Mouse (Mus musculus) midbrain, embryonic 15.5 days (tissue): Measurements from ENCODE around the gene Nemf. TPM values are rescaled to one million over a fixed set of nuclear protein-coding genes. Genes with fewer than 3 reads are reported as not detected.
A peak's percentile ranks its signal among the peaks of the same experiment; 100 is the strongest.
"Not testable (repeated sequence)": the region's sequence is repeated elsewhere in the genome, so short reads cannot be mapped to it uniquely, and the experiment has no call there.

Source experiments
- ATAC-seq: fragments of 200-750 bp; cut with Nextera tagmentation; replicated peaks from 2 replicates; pipeline ENCODE4 v1.8.0; 2017; ENCODE audit warnings: moderate TSS enrichment
- H3K27ac ChIP-seq: fragments of 300-500 bp; sonication (generic); 2 replicates; pipeline ENCODE4 v1.5.1; 2015; ENCODE audit warnings: mild to moderate bottlenecking, inconsistent platforms
- H3K27me3 ChIP-seq: fragments of 300-500 bp; sonication (generic); replicated peaks from 2 replicates; pipeline ENCODE4 v1.6.1; 2015; ENCODE audit warnings: inconsistent platforms
- H3K36me3 ChIP-seq: fragments of 300-500 bp; sonication (generic); replicated peaks from 2 replicates; pipeline ENCODE4 v1.6.1; 2015; ENCODE audit warnings: inconsistent platforms
- H3K4me1 ChIP-seq: fragments of 300-500 bp; sonication (generic); 2 replicates; pipeline ENCODE4 v1.6.1; 2015; ENCODE audit warnings: inconsistent platforms
- H3K4me2 ChIP-seq: fragments of 300-500 bp; sonication (generic); 2 replicates; pipeline ENCODE4 v1.6.1; 2015; ENCODE audit warnings: inconsistent platforms, mild to moderate bottlenecking, moderate library complexity
- H3K4me3 ChIP-seq: fragments of 300-500 bp; sonication (generic); 2 replicates; pipeline ENCODE4 v1.5.1; 2015; ENCODE audit warnings: mild to moderate bottlenecking, inconsistent platforms
- H3K9ac ChIP-seq: fragments of 300-500 bp; sonication (generic); 2 replicates; pipeline ENCODE4 v1.6.1; 2015; ENCODE audit warnings: mild to moderate bottlenecking, inconsistent platforms
- H3K9me3 ChIP-seq: fragments of 300-500 bp; sonication (generic); 2 replicates; pipeline ENCODE4 v1.6.1; 2016; ENCODE audit warnings: inconsistent platforms
- WGBS: fragments of 180-500 bp; shearing (Covaris S2); methylation state at CpG from one replicate; pipeline ENCODE4 v1.1.7; 2015; ENCODE audit warnings: mixed read lengths; 5-methylcytosine and 5-hydroxymethylcytosine counted together
- polyA plus RNA-seq: library from polyadenylated mRNA; unstranded; fragments of >200 nt; fragmentation: Nextera tagmentation; extraction: Ambion mirVana; gene quantifications from 2 replicates; pipeline ENCODE4 v1.2.1, GENCODE M21; 2015

Nemf gene
- polyA plus RNA-seq, 1 experiment from 2014 or later: 87.0 TPM

DNA sequence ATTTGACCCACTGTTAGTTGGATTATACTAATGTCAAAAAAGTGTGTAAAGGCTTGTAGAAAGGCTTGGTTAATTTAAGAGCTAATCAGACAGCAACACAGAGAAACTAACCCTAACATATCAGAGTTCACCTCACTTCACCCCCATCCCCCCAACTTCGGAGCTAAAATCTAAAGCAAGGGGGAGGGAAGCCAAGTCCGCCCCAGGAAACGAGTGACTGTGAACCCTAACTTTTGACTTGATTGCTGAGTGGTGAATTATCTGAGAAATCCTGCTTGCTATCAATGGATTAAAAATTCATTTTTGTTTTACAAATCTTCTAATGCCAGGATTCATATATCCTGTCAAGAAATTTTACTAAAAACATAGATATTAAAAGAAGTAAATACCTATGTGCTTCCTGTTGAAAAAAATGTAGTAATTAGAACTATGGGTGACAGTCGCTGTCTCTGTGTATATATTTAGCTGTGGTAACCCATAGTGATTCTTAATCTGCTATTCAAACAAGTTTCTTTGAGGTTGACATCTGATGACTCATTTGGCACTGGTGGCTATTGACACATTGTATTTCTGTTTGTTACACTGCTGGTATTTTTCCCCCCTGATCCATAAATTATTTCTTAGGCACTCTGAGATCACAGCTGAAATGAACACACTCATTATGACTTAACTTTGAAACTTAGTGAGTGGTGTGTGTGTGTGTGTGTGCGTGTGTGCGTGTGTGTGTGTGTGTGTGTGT is 28.7 kb upstream of the Nemf start:
- Histone ChIP-seq H3K4me3 (no peak overlapping the region), H3K4me1 (no peaks in the 10 kb centered on the region), H3K9ac (no peak overlapping the region), H3K27ac (no peak overlapping the region), H3K36me3 (no peaks in the 10 kb centered on the region), H3K9me3 (no peaks in the 10 kb centered on the region), H3K27me3 (no peaks in the 10 kb centered on the region), H3K4me2 (no peak overlapping the region)
- 66% methylated on average over 6 of the region's 6 CpGs for WGBS
- ATAC-seq: no peak

DNA sequence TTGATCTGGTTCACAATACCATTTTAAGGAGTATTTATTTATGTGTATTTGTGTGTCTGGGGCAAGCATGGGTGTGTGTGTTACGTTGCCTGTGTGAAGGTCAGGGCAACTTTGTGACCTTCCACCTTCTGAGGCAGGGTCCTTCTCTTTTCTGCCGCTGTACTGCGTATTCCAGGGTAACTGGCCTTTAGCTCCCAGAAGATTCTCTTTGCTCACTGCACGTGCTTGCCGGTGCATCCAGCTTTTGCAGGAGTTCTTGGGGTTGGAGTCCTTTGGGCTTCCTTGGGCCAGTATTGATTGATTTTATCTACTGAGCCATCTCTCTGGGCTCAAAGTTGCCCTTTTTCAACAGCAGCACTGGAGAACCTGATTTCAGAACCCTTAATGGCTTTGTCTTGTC is 27.6 kb upstream of the Nemf start:
- Histone ChIP-seq H3K4me1 (no peaks in the 10 kb centered on the region), H3K4me3 (no peak overlapping the region), H3K4me2 (no peak overlapping the region), H3K9me3 (no peaks in the 10 kb centered on the region), H3K36me3 (no peaks in the 10 kb centered on the region), H3K27ac (no peak overlapping the region), H3K9ac (no peak overlapping the region), H3K27me3 (no peaks in the 10 kb centered on the region)
- ATAC-seq: no peak
- WGBS: 88% methylated on average over 5 of the region's 5 CpGs

DNA sequence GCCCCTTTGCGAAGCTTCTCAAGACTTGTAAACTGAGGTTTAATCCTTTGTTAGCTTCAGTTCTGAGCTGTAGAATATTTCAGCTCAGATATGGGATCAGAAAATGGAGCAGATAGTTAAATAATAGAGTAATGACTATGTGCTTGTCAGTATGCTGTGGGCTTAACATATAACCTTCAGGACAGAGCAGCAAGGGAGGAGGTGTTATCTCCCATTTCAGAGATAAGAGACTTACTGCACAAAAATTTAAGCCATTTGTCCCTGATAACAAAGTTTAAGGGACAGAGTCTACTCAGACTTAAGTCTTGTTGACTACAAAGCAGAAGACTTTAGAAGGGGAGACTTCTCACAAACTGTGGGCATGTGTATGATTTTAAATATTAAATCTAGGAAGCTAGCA is 25.9 kb upstream of the Nemf start:
- Histone ChIP-seq H3K4me2 (no peak overlapping the region), H3K9me3 (no peaks in the 10 kb centered on the region), H3K9ac (no peak overlapping the region), H3K36me3 (no peaks in the 10 kb centered on the region), H3K27ac (no peak overlapping the region), H3K27me3 (no peaks in the 10 kb centered on the region), H3K4me1 (no peaks in the 10 kb centered on the region), H3K4me3 (no peak overlapping the region)
- ATAC-seq: no peak
- 94% methylated on average over 1 of the region's 1 CpGs for WGBS

DNA sequence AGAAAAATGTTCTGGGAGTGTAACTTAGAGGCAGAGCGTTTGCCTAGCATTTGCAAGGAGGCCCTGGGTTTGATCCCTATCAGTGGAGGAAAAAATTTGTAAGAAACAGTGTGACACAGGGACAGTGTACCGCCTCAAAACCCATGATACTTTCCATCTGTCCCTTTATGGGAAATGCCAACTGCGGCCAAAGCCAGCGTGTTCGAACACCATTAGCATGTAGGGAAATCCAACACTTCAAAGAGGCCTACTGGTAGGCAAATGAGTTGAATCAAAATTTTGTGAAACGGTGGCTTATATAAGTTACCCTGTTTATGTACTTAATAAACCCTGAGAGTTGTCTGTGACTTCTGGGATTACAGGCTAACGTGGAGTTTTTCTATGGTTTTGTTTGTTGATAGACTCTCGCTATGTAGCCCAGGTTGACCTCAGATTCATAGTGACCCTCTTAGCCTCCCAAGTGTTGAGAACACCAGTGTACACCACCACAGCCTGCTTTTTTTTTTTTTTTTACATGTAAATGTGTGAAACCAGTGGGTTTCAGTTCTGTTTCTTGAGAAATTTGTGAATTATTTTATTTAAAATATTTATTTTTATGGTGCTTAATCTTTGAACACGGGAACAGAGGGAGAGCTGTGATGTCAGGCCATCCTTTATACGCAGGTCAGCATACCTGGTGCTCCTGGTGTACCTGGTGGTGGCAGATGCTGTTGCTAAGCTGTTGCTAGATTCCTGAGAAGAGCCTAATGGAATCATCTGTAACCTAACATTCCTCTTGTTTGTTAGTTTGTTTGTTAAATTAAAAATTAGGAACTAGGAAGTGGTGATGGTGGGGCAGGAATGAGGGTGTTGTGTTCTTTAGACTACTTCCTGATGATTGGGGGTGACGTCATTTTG is 21.8 kb upstream of the Nemf start:
- ATAC-seq: no peak
- WGBS: 93% methylated on average over 11 of the region's 11 CpGs
- Histone ChIP-seq H3K27ac (no peak overlapping the region), H3K27me3 (no peaks in the 10 kb centered on the region), H3K36me3 (no peaks in the 10 kb centered on the region), H3K4me2 (no peak overlapping the region), H3K4me1 (peaks cover 15% of the 10 kb centered on the region), H3K9me3 (no peaks in the 10 kb centered on the region), H3K9ac (no peak overlapping the region), H3K4me3 (no peak overlapping the region)

DNA sequence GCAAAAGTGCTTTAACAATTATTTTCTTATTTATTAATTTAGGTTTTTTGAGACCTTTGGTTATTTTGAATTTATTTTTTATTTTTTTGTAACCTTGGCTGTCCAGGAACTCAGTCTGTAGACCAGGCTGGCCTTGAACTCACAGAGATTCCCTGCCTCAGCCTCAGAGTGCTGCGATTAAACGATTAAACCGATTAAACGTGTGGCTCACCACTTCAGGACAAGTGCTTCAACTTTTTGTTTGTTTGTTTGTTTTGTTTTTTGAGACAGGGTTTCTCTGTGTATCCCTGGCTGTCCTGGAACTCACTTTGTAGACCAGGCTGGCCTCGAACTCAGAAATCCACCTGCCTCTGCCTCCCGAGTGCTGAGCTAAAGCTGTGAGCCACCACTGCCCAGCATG is 20.7 kb upstream of the Nemf start:
- not testable (repeated sequence) for H3K9me3 ChIP-seq, H3K36me3 ChIP-seq, H3K4me3 ChIP-seq, H3K9ac ChIP-seq, H3K4me2 ChIP-seq, H3K27ac ChIP-seq, ATAC-seq, H3K27me3 ChIP-seq
- peaks cover 26% of the 10 kb centered on the region for H3K4me1 ChIP-seq
- WGBS: 94% methylated on average over 6 of the region's 6 CpGs

DNA sequence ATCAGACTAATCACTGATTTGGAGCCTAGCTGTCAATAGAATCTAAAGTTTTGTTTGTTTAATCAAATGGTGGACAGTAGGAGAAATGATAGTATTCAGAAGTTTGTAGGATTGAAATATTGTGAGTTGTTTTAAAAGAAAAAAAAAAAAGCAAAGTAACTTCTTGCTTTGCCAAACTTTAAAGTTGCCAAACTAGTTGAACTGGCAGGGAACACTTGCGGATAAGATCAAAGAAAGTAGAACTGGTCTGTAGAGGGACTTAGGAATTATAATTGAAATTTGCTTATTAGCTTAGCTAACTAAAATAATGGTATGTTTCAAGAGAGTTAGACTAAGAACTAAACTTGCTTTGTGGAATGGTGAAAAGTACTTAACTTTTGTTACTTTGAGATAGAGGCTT is 20.2 kb upstream of the Nemf start:
- H3K4me3 ChIP-seq: no peak overlapping the region
- H3K27me3 ChIP-seq: no peaks in the 10 kb centered on the region
- no peaks in the 10 kb centered on the region for H3K9me3 ChIP-seq
- H3K4me2 ChIP-seq: no peak overlapping the region
- H3K9ac ChIP-seq: no peak overlapping the region
- H3K36me3 ChIP-seq: no peaks in the 10 kb centered on the region
- no peak overlapping the region for H3K27ac ChIP-seq
- ATAC-seq: no peak
- peaks cover 26% of the 10 kb centered on the region for H3K4me1 ChIP-seq
- 95% methylated on average over 1 of the region's 1 CpGs for WGBS

DNA sequence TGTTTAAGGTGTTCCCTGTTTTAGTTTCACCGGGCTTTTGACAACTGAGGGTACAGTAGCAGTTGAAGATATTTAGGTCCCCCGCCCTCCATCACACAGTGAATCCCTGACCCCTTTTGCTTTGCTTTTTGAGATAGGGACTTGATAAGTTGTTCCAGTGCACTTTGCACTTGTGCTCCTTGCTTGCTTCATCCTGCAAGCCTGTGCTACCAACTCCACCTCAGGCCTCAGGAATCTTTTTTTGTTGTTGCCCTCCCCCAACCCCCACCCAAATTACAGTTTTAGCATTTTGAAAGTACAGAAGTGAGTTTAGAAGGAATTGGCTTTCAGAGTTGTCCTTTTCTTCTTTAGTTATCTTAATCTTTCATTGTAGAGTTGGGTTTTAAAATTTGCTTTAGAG is 19.2 kb upstream of the Nemf start:
- 94% methylated on average over 2 of the region's 2 CpGs for WGBS
- Histone ChIP-seq H3K36me3 (no peaks in the 10 kb centered on the region), H3K27ac (no peak overlapping the region), H3K9ac (no peak overlapping the region), H3K4me2 (no peak overlapping the region), H3K9me3 (no peaks in the 10 kb centered on the region), H3K4me1 (peaks cover 28% of the 10 kb centered on the region), H3K4me3 (no peak overlapping the region), H3K27me3 (no peaks in the 10 kb centered on the region)
- no peak for ATAC-seq

DNA sequence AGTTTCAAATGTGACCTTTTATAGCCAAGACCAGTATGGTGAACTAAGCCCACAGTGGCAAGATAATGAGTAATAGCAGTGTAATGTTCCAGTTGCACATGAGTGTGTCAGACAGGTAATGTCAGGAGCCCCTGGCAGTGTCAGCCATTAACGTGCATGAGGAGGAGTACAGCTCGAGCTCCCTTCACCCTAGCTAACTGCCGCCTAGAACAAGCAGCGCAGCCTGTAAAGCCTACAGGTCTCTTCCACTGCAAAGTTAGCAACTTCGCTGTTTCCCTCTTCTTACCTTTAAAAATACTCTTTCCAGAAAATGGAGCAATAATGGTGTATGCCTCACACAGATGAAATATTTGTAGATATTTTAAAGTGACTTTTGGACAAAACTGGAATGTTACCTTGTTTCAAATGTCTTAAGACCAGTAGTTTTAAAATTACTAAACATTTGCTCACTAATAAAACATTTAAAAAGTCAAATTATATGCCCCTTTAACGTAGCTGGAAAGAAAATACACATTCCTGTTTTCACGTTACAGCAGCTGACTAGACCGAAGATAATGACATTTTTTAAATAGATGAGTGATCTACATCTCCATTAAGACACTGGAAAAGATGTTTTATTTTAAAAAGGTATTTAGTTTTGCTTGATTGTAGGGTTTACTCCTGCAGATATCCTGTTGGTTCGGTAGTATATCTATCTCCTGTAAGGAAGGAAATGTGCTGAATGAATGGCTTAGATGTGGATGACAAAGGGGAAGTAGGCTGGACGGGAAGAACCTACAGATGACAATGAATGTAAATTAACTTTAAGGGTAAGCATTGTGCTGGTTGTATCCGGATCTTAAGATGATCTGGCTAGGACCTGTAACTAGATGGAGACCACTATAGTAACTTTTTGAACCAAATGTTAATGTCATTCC is 17.1 kb upstream of the Nemf start:
- Histone ChIP-seq H3K4me1 (peaks cover 31% of the 10 kb centered on the region), H3K27me3 (no peaks in the 10 kb centered on the region), H3K4me2 (peak overlapping the region; percentile 89), H3K9me3 (no peaks in the 10 kb centered on the region), H3K9ac (no peak overlapping the region), H3K27ac (no peak overlapping the region), H3K4me3 (peak overlapping the region; percentile 92), H3K36me3 (no peaks in the 10 kb centered on the region)
- no peak for ATAC-seq
- WGBS: 42% methylated on average over 11 of the region's 11 CpGs

DNA sequence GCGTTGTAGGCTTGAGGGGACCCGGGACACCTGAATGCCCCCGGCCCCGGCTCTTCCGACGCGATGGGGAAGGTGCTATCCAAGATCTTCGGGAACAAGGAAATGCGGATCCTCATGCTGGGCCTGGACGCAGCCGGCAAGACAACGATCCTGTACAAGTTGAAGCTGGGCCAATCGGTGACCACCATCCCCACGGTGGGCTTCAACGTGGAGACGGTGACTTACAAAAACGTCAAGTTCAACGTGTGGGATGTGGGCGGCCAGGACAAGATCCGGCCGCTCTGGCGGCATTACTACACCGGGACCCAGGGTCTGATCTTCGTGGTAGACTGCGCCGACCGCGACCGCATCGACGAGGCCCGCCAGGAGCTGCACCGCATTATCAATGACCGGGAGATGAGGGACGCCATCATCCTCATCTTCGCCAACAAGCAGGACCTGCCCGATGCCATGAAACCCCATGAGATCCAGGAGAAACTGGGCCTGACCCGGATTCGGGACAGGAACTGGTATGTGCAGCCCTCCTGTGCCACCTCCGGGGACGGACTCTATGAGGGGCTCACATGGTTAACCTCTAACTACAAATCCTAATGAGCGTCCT is 15.9 kb upstream of the Nemf start:
- Histone ChIP-seq H3K4me1 (peaks cover 31% of the 10 kb centered on the region), H3K9me3 (no peaks in the 10 kb centered on the region), H3K27ac (peak overlapping the region; percentile 91), H3K27me3 (no peaks in the 10 kb centered on the region), H3K36me3 (no peaks in the 10 kb centered on the region), H3K9ac (peak overlapping the region; percentile 89), H3K4me2 (peak overlapping the region; percentile 89), H3K4me3 (peak overlapping the region; percentile 92)
- under 1% methylated on average over 42 of the region's 42 CpGs for WGBS
- ATAC-seq: peak; percentile 10

DNA sequence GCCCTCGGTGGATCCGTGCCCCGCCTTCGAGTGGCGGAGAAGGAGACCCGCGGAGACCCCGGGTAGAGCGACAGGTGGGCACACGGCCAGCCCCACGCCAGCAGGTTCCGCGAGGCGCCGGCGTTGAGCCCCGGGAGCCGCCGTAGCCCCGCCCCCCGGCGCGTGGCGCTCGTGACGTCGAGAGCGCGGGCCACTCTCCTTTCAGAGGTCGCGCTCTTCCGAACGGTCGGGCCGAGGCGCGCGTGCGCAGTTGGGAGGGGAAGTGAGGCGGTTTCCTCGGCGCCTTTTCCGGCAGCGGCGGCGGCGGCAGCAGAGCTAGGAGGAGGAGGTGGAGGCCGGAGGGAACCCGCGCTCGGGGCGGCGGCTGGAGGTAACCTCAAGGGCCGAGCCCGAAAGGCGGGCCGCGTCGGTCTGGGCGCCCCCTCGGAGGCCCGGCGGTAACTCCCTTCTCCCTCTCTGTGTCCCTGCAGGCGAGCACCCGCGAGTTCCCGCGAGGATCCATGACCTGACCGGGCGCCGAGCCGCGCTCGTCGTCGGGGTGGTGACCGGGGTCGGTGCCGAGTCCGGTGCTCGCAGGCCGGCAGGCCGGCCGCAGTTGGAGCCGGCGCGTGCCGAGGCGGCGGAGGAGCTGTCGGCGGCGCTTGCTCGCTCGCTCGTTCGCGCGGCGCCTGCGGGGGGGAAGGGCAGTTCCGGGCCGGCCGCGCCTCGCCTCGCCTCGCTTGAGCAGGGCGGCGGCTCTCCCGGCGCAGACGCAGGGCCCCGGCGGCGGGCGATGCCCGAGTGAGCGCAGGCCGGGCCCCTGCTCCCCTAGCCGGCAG is 15.1 kb upstream of the Nemf start, which contains the start of the genes Arf6 and Gm9887:
Gene Arf6 (plus strand): TSS at position 297 of the 818 bp plus-strand sequence.
Gene Gm9887 (minus strand): TSS at position 605 of the 818 bp plus-strand sequence.
- WGBS: under 1% methylated on average over 96 of the region's 121 CpGs
- Histone ChIP-seq H3K27me3 (no peaks in the 10 kb centered on the region), H3K4me1 (peaks cover 31% of the 10 kb centered on the region), H3K9ac (peak within 1 kb of the TSS; percentile 89), H3K4me3 (peak within 1 kb of the TSS; percentile 92), H3K27ac (peak within 1 kb of the TSS; percentile 91), H3K9me3 (no peaks in the 10 kb centered on the region), H3K36me3 (no peaks in the 10 kb centered on the region), H3K4me2 (peak within 1 kb of the TSS; percentile 89)
- ATAC-seq: peak; percentile 95

DNA sequence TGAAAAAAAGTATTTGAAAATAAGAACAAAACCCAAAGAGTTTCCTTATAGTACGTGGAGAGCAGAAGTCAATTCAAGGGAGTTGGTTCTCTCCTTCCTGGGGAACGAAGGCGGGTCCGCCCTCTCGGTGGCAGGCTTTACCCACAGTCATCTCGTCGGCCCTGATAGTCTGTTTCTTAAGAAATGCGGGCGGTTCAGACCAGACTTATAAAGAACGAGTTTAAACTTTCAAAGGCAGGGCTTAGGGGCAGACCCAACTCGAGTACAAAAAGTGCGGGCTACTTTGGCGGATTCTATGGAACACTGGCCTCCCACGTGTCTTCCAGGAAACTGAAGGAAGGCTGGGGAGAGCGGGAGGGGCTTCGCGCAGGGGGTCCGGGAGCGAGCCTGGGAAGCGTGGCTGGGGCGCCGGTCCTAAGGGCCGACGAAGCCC is 14.5 kb upstream of the Nemf start:
- Histone ChIP-seq H3K27ac (peak overlapping the region; percentile 91), H3K36me3 (no peaks in the 10 kb centered on the region), H3K9me3 (no peaks in the 10 kb centered on the region), H3K4me1 (peaks cover 31% of the 10 kb centered on the region), H3K4me3 (peak overlapping the region; percentile 92), H3K4me2 (peak overlapping the region; percentile 89), H3K9ac (peak overlapping the region; percentile 62), H3K27me3 (no peaks in the 10 kb centered on the region)
- ATAC-seq: peak; percentile 92
- WGBS: under 1% methylated on average over 24 of the region's 24 CpGs
